Mouse (Mus musculus) limb, embryonic 14.5 days (tissue): ENCODE measurements around the gene Siah1b. TPM values are rescaled to one million over a fixed set of nuclear protein-coding genes. Genes with fewer than 3 reads are reported as not detected.

Experiments
- ATAC-seq: fragments of 200-750 bp; cut with Nextera tagmentation; 2 replicates; pipeline ENCODE4 v1.8.0; 2017; ENCODE audit warnings: low read depth, moderate number of reproducible peaks, moderate TSS enrichment; ENCODE audit not compliant: low FRiP score
- DNase-seq: peaks from one replicate; pipeline ENCODE4 v3.0.0-alpha.2; 2015; ENCODE audit warnings: low spot score
- H3K27ac ChIP-seq: fragments of 300-500 bp; sonication (generic); replicated peaks from 2 replicates; pipeline ENCODE4 v1.5.1; 2014; ENCODE audit warnings: low read depth, mild to moderate bottlenecking, low read length, moderate library complexity, mixed read lengths
- H3K27me3 ChIP-seq: fragments of 300-500 bp; sonication (generic); 2 replicates; pipeline ENCODE4 v1.6.1; 2014; ENCODE audit warnings: low read length, mixed read lengths; ENCODE audit not compliant: control insufficient read depth, insufficient read depth
- H3K36me3 ChIP-seq: fragments of 300-500 bp; sonication (generic); 2 replicates; pipeline ENCODE4 v1.6.1; 2014; ENCODE audit warnings: mild to moderate bottlenecking, low read length, moderate library complexity, mixed read lengths; ENCODE audit not compliant: control insufficient read depth, insufficient read depth
- H3K4me1 ChIP-seq: fragments of 300-500 bp; sonication (generic); 2 replicates; pipeline ENCODE4 v1.6.1; 2014; ENCODE audit warnings: antibody characterized with exemption, low read length, mixed read lengths; ENCODE audit not compliant: control insufficient read depth, insufficient read depth
- H3K4me2 ChIP-seq: fragments of 300-500 bp; sonication (generic); replicated peaks from 2 replicates; pipeline ENCODE4 v1.6.1; 2014; ENCODE audit warnings: low read depth, mild to moderate bottlenecking, low read length, moderate library complexity; ENCODE audit not compliant: severe bottlenecking
- H3K4me3 ChIP-seq: fragments of 300-500 bp; sonication (generic); replicated peaks from 2 replicates; pipeline ENCODE4 v1.5.1; 2014; ENCODE audit warnings: low read length
- H3K9ac ChIP-seq: fragments of 300-500 bp; sonication (generic); 2 replicates; pipeline ENCODE4 v1.6.1; 2014; ENCODE audit warnings: mild to moderate bottlenecking, low read depth, low read length, moderate library complexity; ENCODE audit not compliant: severe bottlenecking
- H3K9me3 ChIP-seq: fragments of 300-500 bp; sonication (generic); 2 replicates; pipeline ENCODE4 v1.6.1; 2016; ENCODE audit warnings: low read length; ENCODE audit not compliant: control insufficient read depth
- POLR2A ChIP-seq: fragments of 200-500 bp; IDR thresholded peaks from 2 replicates; pipeline ENCODE4 v1.8.0; 2012; ENCODE audit warnings: inconsistent platforms, mild to moderate bottlenecking, moderate library complexity, borderline replicate concordance; ENCODE audit not compliant: insufficient read depth, insufficient read length; ENCODE audit errors: extremely low read depth
- WGBS: fragments of 180-500 bp; shearing (Covaris S2); extraction: QIAGEN DNeasy Blood & Tissue Kit; methylation state at CpG from one replicate; pipeline ENCODE4 v1.1.7; 2014; 5-methylcytosine and 5-hydroxymethylcytosine counted together
- polyA plus RNA-seq, 2 experiments: library from polyadenylated mRNA; depleted of rRNA in 1 of 2; stranded (reverse) in 1 of 2; unstranded in 1 of 2; fragments of >200 nt; fragmentation: Nextera tagmentation in 1 of 2; extraction: Ambion mirVana in 1 of 2; gene quantifications; 2 replicates each; pipeline versions ENCODE4 v1.2.1 to v1.2.3; 2012 to 2014

Siah1b gene
- polyA plus RNA-seq, 2 experiments: 19.8 to 24.2 TPM

- H3K27ac ChIP-seq: no peak overlapping the region
- DNase-seq (no peak), ATAC-seq (no peak)
- WGBS: 87% methylated on average over 4 of the region's 4 CpGs
- H3K36me3 ChIP-seq: no peaks in the 10 kb centered on the region
- TF ChIP-seq POLR2A: no peak
- H3K4me3 ChIP-seq: no peak overlapping the region
- no peak overlapping the region for H3K4me2 ChIP-seq
- H3K4me1 ChIP-seq: no peaks in the 10 kb centered on the region
- H3K9me3 ChIP-seq: no peaks in the 10 kb centered on the region
- no peak overlapping the region for H3K9ac ChIP-seq
- H3K27me3 ChIP-seq: no peaks in the 10 kb centered on the region
Observed at GRCm38 (mm10) chrX:164055726-164056125, 20.6 kb downstream of the Siah1b start.

- Histone ChIP-seq H3K4me2 (no peak overlapping the region), H3K36me3 (no peaks in the 10 kb centered on the region), H3K4me1 (no peaks in the 10 kb centered on the region), H3K4me3 (no peak overlapping the region), H3K27me3 (no peaks in the 10 kb centered on the region), H3K9me3 (no peaks in the 10 kb centered on the region), H3K9ac (no peak overlapping the region), H3K27ac (no peak overlapping the region)
- no peak for TF ChIP-seq POLR2A
- WGBS: 58% methylated on average over 2 of the region's 2 CpGs
- DNase-seq: no peak
- no peak for ATAC-seq
Observed at GRCm38 (mm10) chrX:164046736-164047135, 29.6 kb downstream of the Siah1b start.

GRCm38 (mm10) chrX:164042069-164042468 is 34.2 kb downstream of the Siah1b start:
- WGBS: 61% methylated on average over 13 of the region's 13 CpGs
- Histone ChIP-seq H3K4me2 (no peak overlapping the region), H3K9me3 (no peaks in the 10 kb centered on the region), H3K4me3 (no peak overlapping the region), H3K9ac (no peak overlapping the region), H3K27ac (no peak overlapping the region), H3K4me1 (no peaks in the 10 kb centered on the region), H3K27me3 (no peaks in the 10 kb centered on the region), H3K36me3 (no peaks in the 10 kb centered on the region)
- no peak for ATAC-seq
- no peak for TF ChIP-seq POLR2A
- DNase-seq: no peak

- no peaks in the 10 kb centered on the region for H3K4me1 ChIP-seq
- DNase-seq: no peak
- no peak for ATAC-seq
- no peak for TF ChIP-seq POLR2A
- H3K27ac ChIP-seq: no peak overlapping the region
- H3K9me3 ChIP-seq: no peaks in the 10 kb centered on the region
- H3K9ac ChIP-seq: no peak overlapping the region
- no peak overlapping the region for H3K4me3 ChIP-seq
- H3K4me2 ChIP-seq: no peak overlapping the region
- no peaks in the 10 kb centered on the region for H3K36me3 ChIP-seq
- WGBS: 56% methylated on average over 2 of the region's 2 CpGs
- no peaks in the 10 kb centered on the region for H3K27me3 ChIP-seq
Observed at GRCm38 (mm10) chrX:164038882-164039281, 37.4 kb downstream of the Siah1b start.

GRCm38 (mm10) chrX:164035931-164036330 is 40.4 kb downstream of the Siah1b start:
- H3K36me3 ChIP-seq: no peaks in the 10 kb centered on the region
- WGBS: 80% methylated on average over 7 of the region's 7 CpGs
- H3K27me3 ChIP-seq: no peaks in the 10 kb centered on the region
- no peak overlapping the region for H3K27ac ChIP-seq
- TF ChIP-seq POLR2A: no peak
- no peak overlapping the region for H3K4me2 ChIP-seq
- DNase-seq (no peak), ATAC-seq (no peak)
- no peaks in the 10 kb centered on the region for H3K4me1 ChIP-seq
- no peak overlapping the region for H3K9ac ChIP-seq
- H3K4me3 ChIP-seq: no peak overlapping the region
- no peaks in the 10 kb centered on the region for H3K9me3 ChIP-seq

- no peaks in the 10 kb centered on the region for H3K27me3 ChIP-seq
- H3K4me2 ChIP-seq: no peak overlapping the region
- no peak for TF ChIP-seq POLR2A
- 92% methylated on average over 2 of the region's 2 CpGs for WGBS
- no peaks in the 10 kb centered on the region for H3K4me1 ChIP-seq
- H3K36me3 ChIP-seq: no peaks in the 10 kb centered on the region
- H3K4me3 ChIP-seq: no peak overlapping the region
- H3K9me3 ChIP-seq: no peaks in the 10 kb centered on the region
- ATAC-seq (no peak), DNase-seq (no peak)
- no peak overlapping the region for H3K27ac ChIP-seq
- no peak overlapping the region for H3K9ac ChIP-seq
Observed at GRCm38 (mm10) chrX:164035401-164035800, 40.9 kb downstream of the Siah1b start.
